Mouse (Mus musculus) thymus, postnatal 14 days (tissue): ENCODE results near the gene Tmprss12.
"Not testable (repeated sequence)": the region's sequence is repeated elsewhere in the genome, so short reads cannot be mapped to it uniquely, and the experiment has no call there.

Experiments
- DNase-seq: peaks from one replicate; pipeline ENCODE4 v3.0.0; 2021

The Tmprss12 gene

DNA sequence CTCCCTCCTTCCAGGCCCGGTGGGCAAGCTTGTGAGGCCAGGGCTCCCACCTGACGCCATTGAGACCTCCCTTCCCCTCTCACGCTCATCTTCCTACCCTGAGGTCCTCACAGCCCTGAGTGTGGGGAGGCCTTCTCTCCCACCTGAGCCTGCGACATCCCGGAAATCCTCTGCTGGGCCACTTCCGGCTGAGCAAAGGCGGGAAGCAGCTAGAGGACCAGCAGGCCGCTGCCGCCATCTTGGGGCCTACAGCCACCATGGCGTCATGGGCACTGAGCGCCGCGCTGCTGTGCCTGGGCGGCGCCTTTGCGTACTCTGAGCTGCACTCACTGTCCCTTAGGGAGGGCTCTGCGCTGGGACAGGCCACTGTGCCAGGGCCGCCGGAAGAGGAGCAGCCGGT lies at the start of gene Tmprss12:
TSS of gene Tmprss12 (plus strand) at position 212 of the 400 bp plus-strand sequence.
- no peak for DNase-seq

DNA sequence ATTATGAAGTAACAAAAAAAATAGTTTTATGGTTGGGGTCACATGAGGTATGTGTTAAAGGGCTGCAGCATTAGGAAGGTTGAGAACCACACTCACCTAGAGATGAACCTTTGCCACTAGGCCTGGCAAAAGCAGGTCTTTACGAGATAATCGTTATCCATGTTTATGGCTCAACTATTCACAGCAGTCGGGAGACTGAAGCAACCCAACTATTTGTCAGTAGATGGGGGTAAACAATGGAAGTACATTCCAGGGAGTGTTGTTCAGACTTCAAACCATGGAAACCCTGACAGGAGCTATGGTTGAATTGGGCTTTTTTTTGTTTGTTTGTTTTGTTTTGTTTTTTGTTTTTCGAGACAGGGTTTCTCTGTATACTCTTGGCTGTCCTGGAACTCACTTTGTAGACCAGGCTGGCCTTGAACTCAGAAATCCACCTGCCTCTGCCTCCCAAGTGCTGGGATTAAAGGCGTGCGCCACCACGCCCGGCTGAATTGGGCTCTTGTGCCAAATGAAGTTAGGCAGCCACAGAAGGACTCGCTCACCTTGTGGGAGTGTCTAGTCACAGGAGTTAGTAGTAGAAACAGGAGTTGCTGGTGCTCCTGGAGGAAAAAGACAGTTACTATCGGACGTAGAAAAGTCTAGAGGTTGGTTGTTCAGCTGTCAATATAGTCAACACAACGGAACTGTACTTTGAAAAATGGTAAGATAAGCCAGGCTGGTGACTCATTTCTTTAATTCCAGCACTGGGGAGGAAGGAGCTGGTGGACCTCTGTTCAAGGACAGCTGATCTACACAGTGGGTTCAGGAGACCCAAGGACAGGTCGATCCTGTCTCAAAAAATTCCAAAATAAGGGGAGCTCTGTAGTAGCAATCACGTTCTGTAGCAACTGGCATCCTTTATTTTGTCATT lies 48.8 kb upstream of the Tmprss12 start:
- no peak for DNase-seq

DNA sequence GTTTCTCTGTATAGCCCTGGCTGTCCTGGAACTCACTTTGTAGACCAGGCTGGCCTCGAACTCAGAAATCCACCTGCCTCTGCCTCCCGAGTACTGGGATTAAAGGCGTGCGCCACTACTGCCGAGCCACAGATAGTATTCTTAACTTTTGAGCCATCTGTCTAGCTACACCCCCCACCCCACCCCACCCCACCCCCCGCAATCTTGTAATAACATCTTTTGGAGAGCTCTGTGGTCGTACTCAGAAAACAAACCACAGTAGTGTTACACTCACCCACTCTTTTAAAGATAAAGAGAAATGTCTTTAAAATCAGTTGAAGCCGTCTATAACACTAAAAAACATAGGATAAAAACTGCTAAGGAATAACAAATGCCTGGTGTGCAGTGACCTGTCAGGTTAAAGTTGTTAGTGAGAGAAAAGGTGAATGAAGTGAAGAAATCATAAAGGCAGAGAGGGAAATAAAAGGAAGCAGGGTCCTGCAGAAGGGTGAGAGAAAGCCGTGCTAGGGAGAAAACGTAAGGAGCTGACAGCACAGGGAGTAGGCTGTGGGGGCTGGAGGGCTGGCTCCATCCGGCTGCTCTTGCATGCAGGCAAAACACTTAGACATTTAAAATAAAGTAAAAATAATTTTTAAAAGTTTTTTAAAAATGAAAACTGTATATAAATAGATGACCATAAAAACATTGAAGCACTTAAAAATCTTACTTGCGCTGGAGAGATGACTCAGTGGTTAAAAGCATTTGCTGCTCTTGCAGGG lies 45.2 kb upstream of the Tmprss12 start:
- DNase-seq = no peak

DNA sequence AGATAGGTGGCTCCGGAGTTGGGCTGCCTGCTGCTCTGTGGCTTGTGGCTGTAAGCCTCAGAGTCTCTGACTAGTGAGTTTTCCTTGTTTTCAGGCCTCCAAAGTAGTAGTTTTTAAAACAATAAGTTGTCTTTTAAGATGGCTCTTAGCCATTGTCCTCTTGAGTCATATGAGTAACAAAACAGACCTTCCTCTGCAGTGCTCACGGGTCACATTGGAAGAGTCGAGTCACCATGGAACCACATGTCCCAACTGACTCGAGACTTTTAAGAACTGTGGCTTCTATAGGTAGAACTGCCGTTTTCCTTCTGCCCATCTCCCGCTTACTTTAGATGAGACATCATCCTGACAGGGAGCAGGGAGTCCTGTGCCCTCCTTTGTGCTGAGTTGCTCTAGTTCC lies 43.7 kb upstream of the Tmprss12 start:
- DNase-seq = no peak

DNA sequence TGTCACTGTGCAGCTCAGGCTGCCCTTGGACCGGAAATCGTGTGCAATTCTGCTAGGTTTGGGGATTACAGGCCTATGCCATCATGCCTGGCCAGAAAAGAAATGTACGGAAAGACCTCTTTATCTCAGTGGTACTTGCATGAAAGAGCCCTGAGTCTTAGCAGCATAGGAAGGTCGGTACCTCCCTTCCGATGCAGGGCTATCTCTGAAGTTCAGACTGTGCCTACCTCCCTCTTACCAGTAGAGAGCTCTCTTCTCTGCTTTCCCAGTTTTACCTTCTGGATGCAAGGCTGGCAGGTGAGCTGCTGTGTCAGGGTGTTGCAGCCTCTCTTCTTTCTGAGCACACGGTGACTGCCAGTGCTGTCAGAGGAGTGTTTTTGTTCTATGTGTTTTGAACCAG lies 38.9 kb upstream of the Tmprss12 start:
- DNase-seq = no peak

DNA sequence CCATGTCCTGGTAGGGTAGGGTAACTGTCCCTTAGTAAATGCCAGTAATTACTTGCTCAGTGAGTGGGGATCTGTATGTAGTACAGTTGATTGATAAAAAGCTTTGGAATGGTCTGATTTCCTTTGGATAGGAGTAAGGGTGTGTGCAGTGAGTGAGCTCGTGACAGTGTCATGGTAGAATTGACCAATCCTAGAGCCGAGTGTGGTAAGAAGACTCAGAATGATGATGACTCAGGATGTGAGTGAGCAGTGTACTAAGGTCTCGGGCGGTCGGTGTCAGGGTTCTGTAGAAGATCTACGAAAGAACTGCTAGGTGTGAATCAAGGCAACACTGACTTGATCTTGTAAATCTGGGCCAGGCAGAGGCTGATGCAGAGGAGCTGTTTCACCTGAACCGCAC lies 34.7 kb upstream of the Tmprss12 start:
- DNase-seq = no peak

DNA sequence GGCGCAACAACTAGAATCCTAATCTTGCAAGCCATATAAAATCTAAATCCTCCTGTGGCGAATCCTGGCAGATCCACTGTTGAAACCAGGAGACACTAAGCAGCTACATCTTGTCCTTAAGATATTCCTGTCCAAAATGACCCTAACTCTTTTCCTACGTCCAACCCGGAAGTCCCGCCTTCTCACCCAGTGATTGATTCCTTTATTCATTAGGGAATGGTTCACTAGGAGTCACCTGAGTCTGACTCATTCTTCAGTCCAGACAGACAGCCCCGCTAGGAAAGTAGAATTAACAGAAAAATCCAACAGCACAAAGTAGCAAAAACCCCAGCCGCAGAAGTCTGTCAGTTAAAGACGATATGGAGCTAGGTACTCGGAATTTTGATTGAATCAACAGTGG lies 33.3 kb upstream of the Tmprss12 start:
- no peak for DNase-seq

DNA sequence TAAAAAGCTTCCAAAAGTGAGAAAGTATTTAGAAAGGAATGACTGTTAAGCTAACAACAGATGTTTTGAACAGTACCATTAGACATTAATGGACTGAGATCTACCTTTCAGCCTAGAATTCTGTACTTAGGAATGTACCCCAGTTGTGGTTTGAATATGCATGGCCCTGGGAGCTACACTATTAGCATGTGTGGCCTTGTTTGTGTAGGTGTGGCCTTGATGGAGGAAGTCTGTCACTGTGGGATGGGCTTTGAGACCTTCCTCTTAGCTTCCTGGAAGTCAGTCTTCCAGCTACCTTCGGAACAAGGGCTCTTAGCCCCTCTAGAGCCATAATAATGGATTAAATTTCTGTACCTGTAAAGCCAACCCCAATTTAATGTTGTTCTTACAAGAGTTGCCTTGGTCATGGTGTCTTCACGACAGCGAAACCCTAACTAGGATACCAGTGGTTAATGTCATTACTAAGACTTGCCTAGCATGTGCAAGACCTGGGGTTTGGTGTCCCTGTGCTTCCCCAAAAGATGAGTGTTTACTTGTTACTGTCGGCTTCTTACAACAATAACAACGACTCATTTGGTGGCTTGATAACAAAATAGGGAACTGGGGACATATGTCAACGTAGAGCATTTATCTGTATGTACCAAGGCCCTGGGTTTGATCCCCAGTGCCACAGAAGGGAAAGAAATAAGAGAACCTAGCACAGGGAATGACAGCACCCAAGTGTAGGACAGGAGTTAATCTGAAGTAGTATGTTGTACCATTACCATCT lies 31.8 kb upstream of the Tmprss12 start:
- DNase-seq = no peak

DNA sequence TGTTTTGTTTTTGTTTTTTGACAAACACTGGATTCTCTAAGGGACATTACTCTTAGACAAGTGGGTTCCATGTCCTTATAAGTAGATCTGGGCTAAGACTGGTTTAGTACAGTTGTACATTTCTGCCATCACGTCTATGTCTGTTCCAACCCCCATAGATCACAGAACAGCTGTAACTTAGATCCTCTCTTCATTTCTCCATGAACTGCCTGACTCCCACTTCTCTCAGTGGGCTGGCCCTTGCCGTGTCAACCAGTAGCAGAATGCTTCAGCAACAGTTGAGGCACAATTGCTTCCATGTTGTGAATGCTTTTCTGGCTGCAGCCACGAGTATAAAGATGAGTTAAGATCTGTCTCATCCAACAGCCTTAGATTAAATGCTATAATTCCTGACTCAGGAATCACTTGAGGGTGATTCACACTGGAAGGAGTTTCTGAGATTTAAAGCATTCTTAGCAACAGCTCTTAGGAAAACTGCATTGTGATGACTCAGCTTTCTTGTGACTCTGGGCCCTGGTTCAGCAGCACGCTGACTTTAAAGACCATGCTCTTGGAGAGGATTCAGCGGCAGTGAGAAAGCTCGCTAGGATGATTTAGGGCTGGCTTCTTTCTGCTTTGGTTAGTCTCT lies 29.4 kb upstream of the Tmprss12 start:
- no peak for DNase-seq

DNA sequence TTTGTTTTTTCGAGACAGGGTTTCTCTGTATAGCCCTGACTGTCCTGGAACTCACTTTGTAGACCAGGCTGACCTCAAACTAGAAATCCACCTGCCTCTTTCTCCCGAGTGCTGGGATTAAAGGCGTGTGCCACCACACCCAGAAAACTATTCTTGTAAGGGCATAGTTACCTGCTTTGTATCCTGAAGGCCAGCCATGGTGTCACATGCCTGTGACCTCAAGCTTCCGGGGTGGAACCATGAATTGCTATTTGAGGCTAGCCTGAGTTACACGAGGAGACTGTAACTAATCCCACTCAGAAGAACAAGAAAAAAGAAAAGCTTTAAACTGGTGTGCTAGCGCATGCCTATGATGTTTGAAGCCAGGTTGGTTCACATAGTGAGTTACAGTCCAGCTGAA lies 24.3 kb upstream of the Tmprss12 start:
- DNase-seq = no peak

DNA sequence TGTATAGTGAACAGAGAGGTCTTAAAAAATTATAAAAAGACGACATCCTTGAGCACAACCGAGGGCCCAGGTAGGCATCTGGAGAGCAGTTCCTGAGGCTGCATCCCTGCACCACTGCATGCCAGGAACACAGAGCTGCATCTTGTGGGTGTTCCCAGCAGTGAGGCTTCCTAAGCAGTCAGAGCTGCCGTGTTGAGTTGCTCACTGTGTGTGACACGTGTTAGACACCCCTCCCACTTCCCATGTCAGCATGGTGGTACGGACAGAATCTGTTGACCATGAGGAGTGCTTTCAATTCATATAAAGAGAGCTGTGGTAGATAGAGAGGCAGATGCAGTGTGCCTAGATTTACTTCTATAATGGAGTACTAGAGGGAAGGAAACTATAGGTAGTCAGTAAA lies 23.3 kb upstream of the Tmprss12 start:
- DNase-seq = no peak

DNA sequence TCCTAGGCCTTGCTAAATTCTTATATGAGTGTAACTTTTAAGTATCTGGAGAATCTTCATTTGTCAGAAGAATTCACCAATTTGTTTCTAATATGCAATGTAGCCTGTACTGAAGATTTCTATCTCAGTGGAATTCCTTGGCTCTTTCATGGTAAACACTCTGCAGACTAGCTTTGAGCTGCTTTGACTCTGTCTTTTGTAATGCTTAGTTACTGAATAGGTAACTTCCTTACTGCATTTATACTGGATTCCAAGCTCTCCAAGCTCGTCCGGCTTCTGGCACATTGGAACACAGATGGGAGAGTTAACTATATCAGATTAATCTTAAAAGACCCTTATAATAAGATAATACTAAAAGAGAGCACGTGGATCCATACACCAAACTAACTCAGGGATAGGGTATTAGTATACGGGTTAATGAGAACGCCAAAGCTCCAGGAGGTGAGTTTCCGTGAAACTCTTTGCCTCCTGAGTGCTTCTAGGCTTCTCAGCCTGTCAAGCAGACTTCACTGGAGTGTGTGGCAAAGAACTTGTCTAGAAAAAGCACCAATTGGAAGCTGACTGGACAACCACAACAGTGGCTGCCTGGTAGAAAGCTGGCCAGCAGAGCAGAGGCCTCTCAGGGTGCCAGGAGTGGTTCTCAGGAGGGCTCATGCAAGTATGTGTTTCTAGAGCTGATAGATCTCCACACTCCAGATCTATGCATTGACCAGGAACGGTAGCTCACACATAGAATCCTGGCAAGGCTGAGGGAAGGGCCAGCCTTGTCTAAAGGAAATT lies 21.8 kb upstream of the Tmprss12 start:
- DNase-seq = no peak

DNA sequence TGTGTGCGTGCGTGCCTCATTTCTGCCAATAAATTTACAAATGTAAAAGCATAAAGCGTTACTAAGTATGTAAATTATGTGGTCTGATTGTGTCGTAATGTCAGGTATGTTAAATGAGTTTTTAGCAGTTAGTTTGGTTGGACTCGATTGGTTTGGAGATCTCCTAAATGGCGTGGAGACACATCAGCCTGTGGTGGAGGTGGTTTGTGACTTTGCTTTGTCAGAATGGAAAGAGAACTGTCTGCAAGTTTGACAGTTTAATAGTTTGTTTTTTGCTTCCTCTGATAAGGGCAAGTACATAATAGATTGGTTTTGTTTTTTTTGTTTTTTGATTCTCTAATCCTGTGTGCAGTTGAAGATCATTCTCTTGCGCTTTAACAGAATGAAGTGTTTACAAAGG lies 20.3 kb upstream of the Tmprss12 start:
- not testable (repeated sequence) for DNase-seq

DNA sequence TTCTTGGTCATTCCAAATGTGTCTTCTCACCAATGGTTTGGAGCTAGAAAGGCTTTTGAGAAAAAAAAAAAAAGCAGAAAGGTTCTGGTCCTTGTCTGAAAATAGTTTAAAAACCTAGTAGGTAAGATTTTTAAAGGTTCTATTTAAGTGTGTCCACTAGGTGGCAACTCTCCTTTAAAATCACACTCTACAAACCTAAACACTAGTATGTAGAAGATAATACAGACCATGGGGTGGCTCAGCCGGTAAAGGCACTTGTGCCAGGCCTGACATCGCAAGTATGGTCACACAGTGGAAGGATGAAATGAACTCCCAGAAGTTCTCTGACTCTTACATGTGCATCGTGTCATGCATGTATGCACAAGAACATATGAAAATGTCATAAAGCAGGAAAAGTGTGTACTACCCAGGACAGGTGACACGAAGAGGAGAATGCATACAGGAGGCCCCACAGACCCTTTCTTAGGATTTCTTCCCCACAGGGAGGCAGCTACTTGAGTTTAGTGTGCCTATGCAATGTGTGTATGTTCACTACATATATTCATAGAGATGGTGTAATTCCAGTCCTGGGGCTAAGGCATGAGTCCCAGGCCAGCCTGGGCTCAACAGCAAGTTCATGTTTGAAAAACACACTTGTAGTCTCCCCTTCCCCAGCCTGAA lies 17.3 kb upstream of the Tmprss12 start:
- DNase-seq = no peak

DNA sequence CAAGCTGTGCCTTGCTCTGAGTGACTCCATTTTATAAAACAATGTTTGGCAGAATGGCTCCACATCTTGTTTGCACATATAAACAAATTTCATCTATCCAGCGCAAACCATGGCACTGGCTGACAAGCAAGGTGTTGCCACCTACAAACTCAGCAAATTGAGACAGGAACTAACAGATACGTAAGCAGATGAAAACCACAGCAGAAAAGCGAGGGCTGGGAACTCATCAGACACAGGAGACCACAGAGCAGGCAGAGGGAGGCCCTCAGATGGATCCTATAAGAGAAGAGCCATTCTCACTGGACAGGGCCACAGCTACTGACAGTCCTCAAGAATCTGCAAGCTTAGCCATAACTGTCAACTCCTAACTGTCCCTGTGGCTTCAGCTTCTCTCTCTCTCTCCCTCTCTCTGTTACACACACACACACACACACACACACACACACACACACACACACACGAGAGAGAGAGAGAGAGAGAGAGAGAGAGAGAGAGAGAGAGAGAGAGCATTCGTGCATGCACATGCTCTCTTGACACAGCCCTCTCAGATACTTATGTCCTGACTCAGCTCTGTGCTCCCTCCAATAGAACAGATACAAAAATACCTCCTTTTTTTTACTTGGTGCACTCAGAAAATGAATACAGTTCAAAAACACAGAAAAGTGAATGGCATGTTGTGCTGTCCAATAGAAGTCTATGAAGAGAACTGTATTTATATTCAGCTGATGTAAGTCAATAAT lies 14.9 kb upstream of the Tmprss12 start:
- DNase-seq = no peak

DNA sequence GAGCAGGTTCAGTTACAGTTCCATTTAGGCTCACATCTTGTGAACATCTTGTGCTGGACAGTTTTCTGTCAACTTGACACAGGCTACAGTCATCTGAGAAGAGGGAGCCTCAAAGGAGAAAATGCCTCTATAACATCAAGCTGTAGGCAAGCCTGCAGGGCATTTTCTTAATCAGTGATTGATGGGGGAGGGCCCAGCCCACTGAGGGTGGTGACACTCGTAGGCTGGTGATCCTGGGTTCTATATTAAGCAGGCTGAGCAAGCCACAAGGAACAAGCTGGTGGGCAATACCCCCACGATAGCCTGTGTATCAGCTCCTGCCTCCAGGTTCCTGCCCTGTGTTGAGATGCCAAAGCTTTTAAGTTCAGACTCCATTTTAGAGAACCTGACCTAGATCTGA lies 11.7 kb upstream of the Tmprss12 start:
- no peak for DNase-seq

DNA sequence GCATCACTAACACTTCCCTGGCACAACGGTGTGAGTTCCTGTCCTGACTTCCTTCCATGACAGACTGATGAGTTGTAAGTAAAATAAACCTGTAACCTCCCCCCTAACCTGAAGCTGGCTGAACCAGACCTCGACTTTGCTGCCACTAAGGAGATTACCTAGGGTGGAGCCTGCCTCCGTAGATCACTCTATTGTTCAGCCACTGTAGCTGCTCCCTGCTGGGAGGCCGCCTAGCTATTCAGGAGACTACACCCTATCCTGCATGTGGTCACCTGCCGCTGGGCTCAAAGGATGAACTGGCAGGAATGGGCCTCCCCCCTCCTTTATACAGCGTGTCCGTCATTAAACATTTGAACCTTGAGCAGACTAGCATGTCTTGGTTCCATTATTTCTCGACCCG lies 10.9 kb upstream of the Tmprss12 start:
- DNase-seq = no peak

DNA sequence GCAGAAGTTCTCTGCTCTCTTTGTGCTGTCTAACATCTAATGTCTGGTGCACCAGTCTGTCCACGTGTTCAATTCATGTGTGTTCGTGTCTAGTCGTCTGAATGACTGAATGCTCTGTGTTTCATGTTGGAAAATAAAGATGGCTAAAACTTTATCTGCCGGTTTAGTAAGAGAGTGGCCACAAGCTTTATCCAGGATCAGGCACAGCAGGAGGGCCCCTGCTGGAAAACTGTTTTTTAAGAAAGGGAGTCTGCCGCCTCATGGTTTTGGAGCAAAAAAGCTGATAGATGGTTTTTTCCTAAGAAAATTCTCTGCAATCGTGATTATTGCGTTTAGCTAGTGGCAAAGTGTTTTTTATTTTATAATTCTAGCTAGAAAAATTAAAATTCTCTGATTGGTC lies 10.0 kb upstream of the Tmprss12 start:
- DNase-seq = not testable (repeated sequence)

DNA sequence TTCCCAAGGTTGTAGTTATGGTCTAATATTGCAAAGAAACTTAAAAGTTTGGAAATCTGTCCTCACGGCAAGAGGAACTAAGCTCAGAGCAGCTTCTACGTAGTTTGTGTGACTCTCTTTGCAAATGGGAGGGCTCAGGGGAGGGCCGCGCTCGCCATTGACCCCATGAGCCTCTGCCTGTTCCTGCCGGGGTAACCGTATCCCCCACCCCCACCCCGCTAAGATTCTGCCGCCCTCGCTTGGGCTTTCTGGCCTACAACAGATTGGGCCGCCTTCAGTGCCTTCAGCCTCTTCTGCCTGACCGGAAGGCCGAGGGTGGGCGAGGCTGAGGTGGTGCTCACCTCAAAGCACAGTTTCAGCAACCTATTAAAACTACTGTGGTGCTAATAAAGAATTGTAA lies 9.2 kb upstream of the Tmprss12 start:
- DNase-seq = no peak

DNA sequence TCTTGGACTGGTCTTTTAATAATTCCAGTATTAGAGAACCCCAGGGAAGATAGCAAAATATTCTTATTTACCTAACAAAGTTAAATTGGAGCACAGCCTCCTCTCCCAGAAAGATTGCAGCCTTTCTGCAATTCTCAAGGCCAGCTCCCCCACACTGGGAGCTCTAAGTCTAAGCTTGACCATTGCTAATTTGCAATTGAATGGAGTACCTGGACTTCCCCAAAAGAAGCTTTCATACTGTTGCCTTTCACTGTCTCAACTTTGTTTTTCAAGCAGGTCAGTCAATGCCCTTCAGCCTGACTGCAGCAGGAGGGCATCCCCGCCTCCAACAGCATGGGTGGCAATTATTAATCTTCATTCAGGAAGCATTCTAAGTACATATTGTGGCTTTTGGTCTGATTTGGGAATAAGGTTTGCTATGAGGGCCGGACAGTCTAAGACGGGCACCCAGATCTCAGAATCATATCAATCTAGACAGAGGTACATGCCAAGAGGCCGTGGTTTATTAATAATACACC lies 6.8 kb upstream of the Tmprss12 start:
- not testable (repeated sequence) for DNase-seq
